17 mouse cellular contexts compared by ENCODE assay signal in the genomic region with DNA sequence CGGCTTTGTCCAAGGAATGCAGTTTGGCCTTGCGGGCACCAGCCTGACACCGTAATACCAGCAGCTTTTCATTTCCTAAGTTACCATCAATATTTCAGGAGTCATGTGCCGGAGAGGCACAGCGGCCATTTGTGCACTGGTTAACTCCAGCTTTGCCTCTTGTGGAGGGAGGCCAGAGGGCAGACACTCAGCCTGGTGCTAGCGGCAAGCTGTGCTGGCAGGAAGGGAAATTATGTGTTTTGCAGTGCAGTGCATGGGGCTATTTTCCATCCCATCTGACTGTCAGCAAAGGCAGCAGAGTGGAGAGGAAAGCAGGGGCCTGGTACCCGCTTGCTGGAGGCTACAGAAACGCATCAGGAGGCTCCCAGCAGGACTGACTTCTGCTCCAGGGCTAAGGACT. TPM values are rescaled to one million over a fixed set of nuclear protein-coding genes. Genes with fewer than 3 reads are reported as not detected.
DNase-seq lines count a peak whose midpoint lies in the region; ATAC-seq and TF ChIP-seq lines count a peak whose summit lies in the region.
"Had no signal": no experiment of that assay in that cellular context is flagged by ENCODE, and none has a peak within 500 bp of the region (broad histone marks: within the 10 kb centered on the region; RNA-seq: fewer than 3 reads in every experiment).

No protein-coding gene starts in this region.

- 69% methylated on average over 8 of the region's 8 CpGs for WGBS in forebrain, postnatal 0 days
- WGBS in forebrain, embryonic 14.5 days: 78% methylated on average over 8 of the region's 8 CpGs
- WGBS in hindbrain, embryonic 12.5 days: 73% methylated on average over 8 of the region's 8 CpGs
- WGBS in midbrain, embryonic 16.5 days: 66% methylated on average over 8 of the region's 8 CpGs
- WGBS in stomach, postnatal 0 days: 73% methylated on average over 8 of the region's 8 CpGs

- ATAC-seq in forebrain, postnatal 0 days: 0 out of 2 replicates have a peak, but pooled peaks have one; percentile 44
- no peak for ATAC-seq in forebrain, embryonic 14.5 days
- no peak for ATAC-seq in hindbrain, embryonic 12.5 days (ENCODE audit: low FRiP score)
- no peak for ATAC-seq in midbrain, embryonic 16.5 days
- no peak for ATAC-seq in stomach, postnatal 0 days (ENCODE audit: low FRiP score, low TSS enrichment)

- no peak overlapping the region; the same call in 1 of the 2 replicates for H3K27ac ChIP-seq in forebrain, postnatal 0 days (ENCODE audit: low read depth, low read length)
- H3K27ac ChIP-seq in forebrain, embryonic 14.5 days (ENCODE audit: low read depth, low read length): no peak overlapping the region; the same call in 1 of the 2 replicates
- peak overlapping the region; percentile 30 for H3K27ac ChIP-seq in hindbrain, embryonic 12.5 days
- H3K27ac ChIP-seq in midbrain, embryonic 16.5 days (ENCODE audit: low read length): peak overlapping the region; percentile 35
- H3K27ac ChIP-seq in stomach, postnatal 0 days (replicated peaks): no peak overlapping the region
- H3K27ac ChIP-seq: kidney, embryonic 15.5 days; left cerebral cortex, adult 2 months; liver, embryonic 13.5 days; lung, embryonic 15.5 days had no signal

- H3K4me2 ChIP-seq in forebrain, postnatal 0 days (ENCODE audit: low read depth): no peak overlapping the region
- H3K4me2 ChIP-seq in forebrain, embryonic 14.5 days (ENCODE audit: low read length): no peak overlapping the region
- H3K4me2 ChIP-seq in hindbrain, embryonic 12.5 days (replicated peaks): no peak overlapping the region
- H3K4me2 ChIP-seq in midbrain, embryonic 16.5 days (ENCODE audit: low read length): no peak overlapping the region
- H3K4me2 ChIP-seq in stomach, postnatal 0 days (replicated peaks; ENCODE audit: low read depth): no peak overlapping the region
- H3K4me2 ChIP-seq: kidney, embryonic 15.5 days; liver, embryonic 13.5 days; lung, embryonic 15.5 days had no signal

- no peak for DNase-seq in forebrain, postnatal 0 days
- no peak for DNase-seq in forebrain, embryonic 14.5 days (ENCODE audit: low spot score)
- DNase-seq in cerebellum, adult 9-10 months: peak; percentile 51
- DNase-seq in T-cell, adult 2 months (ENCODE audit: low spot score): no peak
- DNase-seq in stomach, postnatal 0 days (ENCODE audit: low spot score): no peak
- DNase-seq: adrenal gland, postnatal 10 days; B cell, adult 2 months; gastrocnemius, postnatal 25 days; liver, embryonic 13.5 days; retina, postnatal 1 day; thymus, postnatal 4 days had no signal

- no peak overlapping the region for H3K9ac ChIP-seq in forebrain, postnatal 0 days
- H3K9ac ChIP-seq in forebrain, embryonic 14.5 days (ENCODE audit: low read length): no peak overlapping the region
- no peak overlapping the region for H3K9ac ChIP-seq in hindbrain, embryonic 12.5 days
- no peak overlapping the region for H3K9ac ChIP-seq in midbrain, embryonic 16.5 days (ENCODE audit: low read depth, low read length)
- no peak overlapping the region for H3K9ac ChIP-seq in stomach, postnatal 0 days (ENCODE audit: low read length)
- H3K9ac ChIP-seq: kidney, embryonic 15.5 days; liver, embryonic 13.5 days; lung, embryonic 15.5 days had no signal

- no peaks in the 10 kb centered on the region for H3K36me3 ChIP-seq in forebrain, postnatal 0 days (ENCODE audit: insufficient read depth)
- H3K36me3 ChIP-seq in forebrain, embryonic 14.5 days (ENCODE audit: control insufficient read depth, insufficient read depth, low read length): no peaks in the 10 kb centered on the region
- no peaks in the 10 kb centered on the region for H3K36me3 ChIP-seq in hindbrain, embryonic 12.5 days
- H3K36me3 ChIP-seq in midbrain, embryonic 16.5 days (ENCODE audit: control insufficient read depth, insufficient read depth, low read length): no peaks in the 10 kb centered on the region
- no peaks in the 10 kb centered on the region for H3K36me3 ChIP-seq in stomach, postnatal 0 days (ENCODE audit: control insufficient read depth, insufficient read depth, low read length)
- H3K36me3 ChIP-seq: kidney, embryonic 15.5 days; liver, embryonic 13.5 days; lung, embryonic 15.5 days had no signal

- H3K4me1 ChIP-seq in forebrain, postnatal 0 days (ENCODE audit: insufficient read depth): no peaks in the 10 kb centered on the region
- no peaks in the 10 kb centered on the region for H3K4me1 ChIP-seq in forebrain, embryonic 14.5 days (ENCODE audit: control insufficient read depth, insufficient read depth, low read length)
- H3K4me1 ChIP-seq in hindbrain, embryonic 12.5 days: peaks cover 17% of the 10 kb centered on the region
- H3K4me1 ChIP-seq in midbrain, embryonic 16.5 days (ENCODE audit: control insufficient read depth, insufficient read depth, low read length): peaks cover 8% of the 10 kb centered on the region; the same call in 1 of the 2 replicates
- H3K4me1 ChIP-seq in stomach, postnatal 0 days (replicated peaks; ENCODE audit: control insufficient read depth, insufficient read depth): no peaks in the 10 kb centered on the region
- H3K4me1 ChIP-seq: kidney, embryonic 15.5 days; liver, embryonic 13.5 days; lung, embryonic 15.5 days had no signal

- TF ChIP-seq CTCF in forebrain, postnatal 0 days (IDR thresholded peaks at IDR 0.05; ENCODE audit: low read depth): no peak
- TF ChIP-seq CTCF in stomach, postnatal 0 days (IDR thresholded peaks at IDR 0.05; ENCODE audit: low read depth): no peak

- H3K27me3 ChIP-seq in forebrain, postnatal 0 days (ENCODE audit: insufficient read depth, low read length): no peaks in the 10 kb centered on the region
- H3K27me3 ChIP-seq in forebrain, embryonic 14.5 days (replicated peaks; ENCODE audit: control insufficient read depth, insufficient read depth, low read length): no peaks in the 10 kb centered on the region
- no peaks in the 10 kb centered on the region for H3K27me3 ChIP-seq in hindbrain, embryonic 12.5 days
- H3K27me3 ChIP-seq in midbrain, embryonic 16.5 days (ENCODE audit: control insufficient read depth, insufficient read depth, low read depth, low read length): no peaks in the 10 kb centered on the region
- H3K27me3 ChIP-seq in stomach, postnatal 0 days (ENCODE audit: control insufficient read depth, insufficient read depth, low read length): no peaks in the 10 kb centered on the region
- H3K27me3 ChIP-seq: liver, embryonic 13.5 days had no signal

- no peak overlapping the region for H3K4me3 ChIP-seq in forebrain, postnatal 0 days (ENCODE audit: low read depth, low read length)
- no peak overlapping the region for H3K4me3 ChIP-seq in forebrain, embryonic 14.5 days (ENCODE audit: low read depth, low read length)
- no peak overlapping the region for H3K4me3 ChIP-seq in hindbrain, embryonic 12.5 days
- H3K4me3 ChIP-seq in midbrain, embryonic 16.5 days (ENCODE audit: low read depth, low read length): no peak overlapping the region
- no peak overlapping the region for H3K4me3 ChIP-seq in stomach, postnatal 0 days (ENCODE audit: low read depth, low read length)
- H3K4me3 ChIP-seq: kidney, embryonic 15.5 days; left cerebral cortex, adult 2 months; liver, embryonic 13.5 days; lung, embryonic 15.5 days had no signal

- H3K9me3 ChIP-seq in forebrain, postnatal 0 days (ENCODE audit: low read length): no peaks in the 10 kb centered on the region
- no peaks in the 10 kb centered on the region for H3K9me3 ChIP-seq in forebrain, embryonic 14.5 days (replicated peaks; ENCODE audit: control insufficient read depth, low read length)
- no peaks in the 10 kb centered on the region for H3K9me3 ChIP-seq in hindbrain, embryonic 12.5 days (replicated peaks)
- H3K9me3 ChIP-seq in midbrain, embryonic 16.5 days (replicated peaks; ENCODE audit: control insufficient read depth, low read length, poor library complexity, severe bottlenecking): no peaks in the 10 kb centered on the region
- H3K9me3 ChIP-seq in stomach, postnatal 0 days (ENCODE audit: control insufficient read depth, low read length): no peaks in the 10 kb centered on the region
- H3K9me3 ChIP-seq: kidney, embryonic 15.5 days; liver, embryonic 13.5 days; lung, embryonic 15.5 days had no signal

- no peak for TF ChIP-seq EP300 in stomach, postnatal 0 days (optimal IDR thresholded peaks at IDR 0.05)

RNA-seq across cellular contexts. Expression of gene Abcc8, which starts 35.8 kb away (rescaled TPM):
- total RNA-seq in forebrain, postnatal 0 days (2014; rRNA removed): 11.5 and 18.9 TPM in 2 replicates
- 6.7 and 7.0 TPM in 2 replicates for polyA plus RNA-seq in forebrain, postnatal 0 days (2015; fragmentation: Nextera tagmentation; extraction: Ambion mirVana)
- 14.1 and 18.8 TPM in 2 replicates for polyA plus RNA-seq in forebrain, embryonic 14.5 days (2014; fragmentation: Nextera tagmentation; extraction: Ambion mirVana)
- 2.0 and 2.6 TPM in 2 replicates for polyA plus RNA-seq in hindbrain, embryonic 12.5 days (2016; fragmentation: Nextera tagmentation; extraction: Ambion mirVana)
- 7.0 and 9.6 TPM in 2 replicates for polyA plus RNA-seq in midbrain, embryonic 16.5 days (2015; fragmentation: Nextera tagmentation; extraction: Ambion mirVana)
- polyA plus RNA-seq in stomach, postnatal 0 days (2015; fragmentation: Nextera tagmentation; extraction: Ambion mirVana): 3.6 and 4.0 TPM in 2 replicates

RNA-seq across cellular contexts. Expression of gene Kcnj11, which starts 43.5 kb away (rescaled TPM):
- 13.1 TPM in 2 replicates for total RNA-seq in forebrain, postnatal 0 days (2014; rRNA removed)
- 2.6 TPM in 2 replicates for polyA plus RNA-seq in forebrain, postnatal 0 days (2015; fragmentation: Nextera tagmentation; extraction: Ambion mirVana)
- polyA plus RNA-seq in forebrain, embryonic 14.5 days (2014; fragmentation: Nextera tagmentation; extraction: Ambion mirVana): 2.7 and 3.0 TPM in 2 replicates
- 0.51 and 0.61 TPM in 2 replicates for polyA plus RNA-seq in hindbrain, embryonic 12.5 days (2016; fragmentation: Nextera tagmentation; extraction: Ambion mirVana)
- polyA plus RNA-seq in midbrain, embryonic 16.5 days (2015; fragmentation: Nextera tagmentation; extraction: Ambion mirVana): 2.4 and 2.8 TPM in 2 replicates
- polyA plus RNA-seq in stomach, postnatal 0 days (2015; fragmentation: Nextera tagmentation; extraction: Ambion mirVana): 0.61 and 0.81 TPM in 2 replicates
- polyA plus RNA-seq: limb, embryonic 11.5 days; liver, embryonic 13.5 days had no signal

Comparison
In these comparisons a context has a peak if more than half of its experiments do, and no peak if none do; other contexts are left out.
1. H3K27ac ChIP-seq: peak in hindbrain, embryonic 12.5 days (single experiment) and midbrain, embryonic 16.5 days (single experiment); none in forebrain, postnatal 0 days (single experiment), forebrain, embryonic 14.5 days (single experiment) and stomach, postnatal 0 days (single experiment).